Mouse (Mus musculus): ENCODE results near the gene Gmeb1. TPM values are rescaled to one million over a fixed set of nuclear protein-coding genes. Genes with fewer than 3 reads are reported as not detected.
"Not testable (repeated sequence)": the region's sequence is repeated elsewhere in the genome, so short reads cannot be mapped to it uniquely, and the experiment has no call there.

Gmeb1 gene
- polyA plus RNA-seq (2015; fragmentation: Nextera tagmentation; extraction: Ambion mirVana): 32.8 and 43.6 TPM in 2 replicates

DNA sequence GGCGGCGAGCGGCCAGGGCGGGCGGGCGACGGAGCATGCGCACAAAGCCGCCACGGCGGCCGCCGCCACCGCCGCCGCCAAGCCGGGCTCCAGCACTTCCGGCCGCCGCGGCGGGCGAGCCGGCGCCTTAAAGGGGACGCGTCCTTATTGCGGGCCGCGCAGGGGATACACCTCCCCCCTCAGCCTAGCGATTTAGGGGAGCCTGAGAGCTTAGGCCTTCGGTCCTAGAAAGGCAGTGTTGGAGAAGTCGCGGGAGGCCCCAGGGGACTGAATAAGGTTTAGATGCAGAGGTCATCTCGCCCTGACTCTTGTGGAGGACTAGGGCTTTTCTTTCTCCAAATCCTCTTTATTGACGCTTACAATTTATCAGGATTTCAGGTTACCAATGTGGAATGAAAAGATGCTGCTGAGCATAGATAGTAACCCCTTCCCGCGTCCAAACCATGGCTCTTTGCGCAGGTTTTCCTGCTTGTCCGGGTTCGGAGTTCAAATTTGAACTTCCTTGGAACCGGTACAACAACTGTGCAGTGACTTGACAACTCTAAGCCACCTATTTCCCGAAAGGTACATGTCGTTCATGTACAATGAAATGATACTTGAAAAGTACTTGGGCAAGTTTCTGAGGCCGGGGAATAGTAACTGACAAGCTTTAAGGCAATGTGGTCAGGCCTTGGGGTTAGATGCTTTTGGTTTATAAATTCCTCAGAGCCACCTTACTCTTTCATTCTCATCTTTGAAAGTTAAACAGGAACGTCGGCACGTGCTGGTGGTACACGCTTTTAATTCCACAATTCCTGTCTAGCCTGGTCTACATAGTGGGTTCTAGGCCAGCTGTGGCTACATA lies at the start of gene Gmeb1:
Gene Gmeb1, minus strand, starts transcription at position 89 of the 844 bp plus-strand sequence.
- peak; percentile 82 for DNase-seq (ENCODE audit: low spot score)

GRCm38 (mm10) chr4:132309849-132310472 lies 48.6 kb upstream of the Gmeb1 start:
- DNase-seq (ENCODE audit: low spot score): peak; percentile 81

DNA sequence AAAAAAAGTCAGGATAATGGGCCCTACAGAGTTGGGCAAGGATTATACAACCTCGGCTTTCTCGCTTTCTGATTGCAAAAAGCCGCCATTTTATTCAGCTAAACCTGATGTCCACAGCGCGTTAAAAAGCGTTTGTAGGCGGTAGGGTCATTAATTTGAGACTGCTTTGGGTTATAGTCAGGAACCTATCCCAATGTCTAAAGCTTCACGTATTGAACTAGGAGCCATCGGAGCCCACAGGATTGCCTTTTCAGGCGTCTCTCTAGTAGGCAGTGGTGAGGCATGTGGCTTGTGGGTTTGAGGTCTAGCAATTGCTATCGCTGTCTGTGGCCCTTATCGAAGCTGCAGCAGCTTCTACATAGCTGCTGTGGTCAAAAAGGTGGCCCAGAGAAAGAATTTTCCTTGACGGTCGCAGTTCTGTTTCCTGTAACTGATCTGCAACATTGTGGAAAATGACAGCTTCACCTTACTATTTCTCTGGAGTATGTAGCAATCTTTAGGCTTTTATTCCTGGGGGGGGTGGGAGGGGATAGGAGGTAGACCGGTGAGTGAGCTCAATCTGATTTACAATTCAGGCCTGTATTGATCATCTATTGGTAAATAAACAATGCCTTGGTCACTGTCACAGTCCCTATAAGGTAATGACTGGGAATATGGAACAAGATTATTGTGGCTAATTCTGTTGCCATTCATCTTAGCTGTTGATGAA lies 47.9 kb upstream of the Gmeb1 start:
- DNase-seq (ENCODE audit: low spot score): no peak

DNA sequence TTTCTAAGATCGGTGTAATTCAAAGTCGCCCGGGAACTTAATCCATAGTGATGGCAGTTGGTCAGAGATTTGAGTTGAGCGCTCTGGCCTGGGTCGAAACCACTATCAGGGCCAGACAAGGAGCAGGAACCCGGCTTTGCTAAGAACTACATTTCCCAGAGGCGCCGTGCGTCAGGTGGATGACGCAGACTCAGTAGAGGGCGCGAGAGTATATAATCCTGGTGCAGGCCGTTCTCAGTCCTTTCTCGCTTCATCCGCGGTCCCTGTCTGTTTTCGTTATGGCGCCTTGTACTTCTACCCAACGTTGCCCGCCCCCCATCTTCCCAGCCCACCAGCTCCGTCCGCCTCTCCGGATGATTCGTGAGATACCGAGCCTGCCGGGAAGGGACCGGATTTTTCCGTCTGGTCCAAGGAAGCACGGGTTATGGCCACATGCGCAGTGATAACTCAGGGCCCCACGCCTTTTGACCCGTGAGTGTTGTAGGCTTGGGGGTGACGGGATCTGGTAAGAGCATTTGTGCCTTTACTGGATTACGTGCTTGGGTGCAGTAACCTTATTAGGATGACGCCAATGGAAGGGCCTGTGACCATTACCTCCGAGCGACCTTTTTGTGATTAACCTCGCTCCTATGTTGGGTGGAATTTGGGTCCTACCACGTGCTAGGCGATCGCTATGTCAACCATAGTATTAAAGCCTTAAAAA lies 47.2 kb upstream of the Gmeb1 start:
- peak; percentile 90 for DNase-seq (ENCODE audit: low spot score)

- no peak for DNase-seq (ENCODE audit: low spot score)
Measured at GRCm38 (mm10) chr4:132306004-132306403, 44.6 kb upstream of the Gmeb1 start.

GRCm38 (mm10) chr4:132305276-132305675 lies 43.9 kb upstream of the Gmeb1 start:
- DNase-seq (ENCODE audit: low spot score): no peak

DNA sequence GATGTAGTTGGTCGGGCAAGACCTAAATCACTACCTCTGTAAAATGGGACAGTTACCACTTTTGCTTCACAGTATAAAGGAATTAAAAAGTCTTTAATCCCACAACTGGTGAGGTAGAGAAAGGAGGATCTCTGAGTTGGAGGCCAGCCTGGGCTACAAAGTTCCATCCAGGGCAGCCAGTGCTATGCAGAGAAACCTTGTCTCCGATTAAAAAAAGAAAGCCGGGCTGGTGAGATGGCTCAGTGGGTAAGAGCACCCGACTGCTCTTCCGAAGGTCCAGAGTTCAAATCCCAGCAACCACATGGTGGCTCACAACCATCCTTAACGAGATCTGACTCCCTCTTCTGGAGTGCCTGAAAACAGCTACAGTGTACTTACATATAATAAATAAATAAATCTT lies 42.1 kb upstream of the Gmeb1 start:
- DNase-seq (ENCODE audit: low spot score): not testable (repeated sequence)

DNA sequence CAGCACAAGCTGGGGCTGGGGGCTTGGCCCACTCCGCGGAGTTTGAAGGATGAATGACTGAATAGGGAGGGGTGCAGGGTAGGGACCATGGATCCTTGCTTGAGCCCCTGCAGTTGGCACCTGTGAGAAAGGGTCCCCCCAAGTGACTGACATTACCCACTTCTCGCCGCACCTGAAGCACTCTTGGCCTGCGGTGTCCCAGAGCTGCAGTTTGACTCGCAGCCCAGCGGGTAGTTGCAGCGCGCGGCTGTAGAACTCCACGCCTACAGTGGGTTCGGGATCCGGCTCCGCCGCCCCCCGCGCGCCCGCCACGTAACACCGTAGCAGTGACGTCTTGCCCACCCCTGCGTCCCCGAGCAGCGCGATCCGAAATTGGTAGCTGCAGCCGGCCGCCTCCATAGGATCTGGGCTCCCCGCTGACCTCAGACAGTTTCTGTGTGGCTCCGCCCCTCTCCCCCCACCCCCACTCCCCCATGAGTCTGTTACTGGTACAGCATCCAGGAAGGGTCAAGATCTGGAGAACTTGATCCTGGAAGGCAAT lies 41.6 kb upstream of the Gmeb1 start, which contains the start of gene Rab42:
Gene Rab42, minus strand, starts transcription at position 447 of the 541 bp plus-strand sequence.
- DNase-seq (ENCODE audit: low spot score): peak; percentile 68

- peak; percentile 32 for DNase-seq (ENCODE audit: low spot score)
Measured at GRCm38 (mm10) chr4:132301965-132302938, 40.9 kb upstream of the Gmeb1 start.

DNA sequence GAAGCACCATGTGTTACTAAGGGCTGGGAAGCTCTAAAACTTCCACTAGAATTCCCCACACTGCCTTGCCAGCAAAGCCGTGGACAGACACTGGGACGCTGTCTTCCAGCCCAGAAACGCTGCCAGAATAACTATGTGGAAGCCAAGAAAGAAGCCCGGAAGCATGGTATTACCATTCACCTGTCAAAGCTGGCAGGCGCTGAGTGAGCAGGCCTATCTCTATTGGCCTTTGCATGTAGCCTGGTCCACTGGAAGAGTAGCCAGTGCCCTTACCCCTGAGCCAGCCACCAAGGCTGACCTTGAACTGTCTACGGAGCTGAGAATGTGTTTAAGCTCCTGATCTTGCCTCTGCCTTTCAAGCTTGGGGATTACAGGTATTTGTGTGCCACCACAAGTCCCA lies 40.1 kb upstream of the Gmeb1 start:
- DNase-seq (ENCODE audit: low spot score): no peak

DNA sequence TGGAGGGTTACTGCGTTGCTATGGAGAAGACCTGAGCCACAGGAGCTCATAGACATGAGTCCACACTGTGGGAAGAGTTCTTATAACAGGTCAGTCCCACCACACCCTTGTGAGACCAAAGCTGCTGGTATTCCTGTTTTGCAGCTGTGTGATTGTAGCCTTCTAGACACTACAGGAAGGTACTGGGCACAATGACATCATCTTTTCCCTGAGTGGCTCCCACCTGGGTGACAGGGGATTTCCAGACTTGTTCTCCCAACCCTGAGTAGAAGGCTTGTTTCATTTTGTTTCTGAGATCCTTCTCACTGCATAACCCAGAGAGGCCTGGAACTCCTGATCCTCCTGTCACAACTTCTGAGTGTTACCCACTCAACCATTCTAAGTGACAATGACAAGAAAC lies 38.4 kb upstream of the Gmeb1 start:
- DNase-seq (ENCODE audit: low spot score): no peak

DNA sequence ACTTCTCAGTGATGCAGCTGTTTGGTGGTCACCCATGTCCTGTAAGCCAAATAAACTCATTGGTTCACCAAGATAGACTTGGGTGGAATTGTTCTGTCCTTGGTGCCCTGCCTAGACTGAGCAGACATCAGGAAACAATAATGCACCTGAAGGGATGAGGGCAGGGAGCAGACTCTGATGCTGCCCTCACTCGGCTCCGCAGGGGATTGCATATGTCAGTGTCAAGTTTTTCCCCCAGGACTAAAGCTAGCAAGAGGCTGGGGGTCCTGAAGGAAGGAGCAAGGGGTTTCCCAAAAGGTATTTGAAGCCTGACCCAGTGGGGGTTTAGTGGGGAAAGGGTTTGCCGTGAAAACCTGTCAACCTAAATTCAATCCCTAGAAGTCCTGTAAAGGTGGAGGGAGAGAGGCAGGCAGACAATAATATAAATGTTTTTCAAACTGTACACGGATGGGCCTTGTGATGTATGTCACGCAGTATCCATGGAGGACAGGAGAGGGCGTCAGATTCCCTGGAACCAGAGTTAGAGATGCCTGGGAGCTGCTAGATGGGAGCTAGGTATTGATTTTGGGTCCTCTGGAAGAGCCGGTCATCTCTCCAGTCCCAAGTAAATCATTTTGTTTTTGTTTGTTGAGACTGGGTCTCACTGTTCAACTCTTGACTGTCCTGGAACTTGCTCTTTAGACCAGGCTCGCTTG lies 34.4 kb upstream of the Gmeb1 start:
- DNase-seq (ENCODE audit: low spot score): no peak

GRCm38 (mm10) chr4:132293682-132294240 lies 32.4 kb upstream of the Gmeb1 start:
- DNase-seq (ENCODE audit: low spot score): no peak

GRCm38 (mm10) chr4:132292988-132293387 lies 31.6 kb upstream of the Gmeb1 start:
- no peak for DNase-seq (ENCODE audit: low spot score)

DNA sequence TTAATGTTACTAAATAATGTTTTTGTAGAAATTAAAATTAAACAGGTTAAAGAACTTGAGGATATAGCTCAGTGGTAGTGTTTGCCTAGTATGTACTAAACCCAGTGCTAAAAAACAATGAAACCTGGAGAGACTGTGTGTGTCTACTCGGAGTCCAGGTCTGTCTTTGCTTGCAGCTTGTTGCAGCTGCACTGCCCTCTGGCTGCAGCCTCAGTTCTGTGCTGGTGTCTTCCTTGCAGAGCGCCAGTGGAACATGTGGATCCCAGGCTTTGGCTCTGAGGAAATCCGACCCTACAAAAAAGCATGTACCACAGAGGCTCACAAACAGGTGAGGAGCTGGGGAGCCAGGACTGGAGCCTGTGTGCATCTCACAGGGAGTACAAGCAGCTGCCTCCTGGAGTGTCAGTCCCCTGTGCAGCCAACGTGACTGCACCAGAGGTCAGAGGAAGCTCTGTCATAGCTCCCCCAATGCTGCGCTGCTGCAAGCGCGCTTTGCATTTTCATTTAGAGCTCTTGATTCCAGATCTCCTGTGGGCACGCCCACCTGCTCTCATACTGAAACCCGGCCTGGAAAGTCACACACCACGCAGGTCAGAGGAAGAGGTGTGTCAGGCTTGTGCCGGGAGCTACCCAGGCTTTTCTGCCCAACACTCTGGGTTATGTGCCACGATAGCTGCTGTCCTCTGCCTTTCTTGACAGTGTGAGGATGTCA lies 30.4 kb upstream of the Gmeb1 start:
- no peak for DNase-seq (ENCODE audit: low spot score)

DNA sequence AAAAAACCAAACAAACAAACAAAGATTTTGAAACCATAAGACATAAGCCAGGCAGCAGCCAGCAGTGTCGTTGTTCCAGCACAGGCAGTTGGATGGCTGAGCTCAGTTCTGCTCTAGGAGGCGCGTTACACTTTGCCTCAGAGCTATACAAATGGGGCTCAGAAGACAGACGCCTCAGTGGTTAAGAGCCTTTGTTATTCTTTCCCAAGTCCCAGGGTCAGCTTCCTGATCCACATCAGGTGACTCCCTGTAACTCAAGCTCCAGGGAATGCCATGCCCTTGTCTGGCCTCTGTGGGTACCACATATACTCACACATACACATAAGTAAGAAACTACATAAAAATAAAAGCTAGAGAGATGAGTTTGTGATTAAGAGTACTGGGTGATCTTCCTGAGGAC lies 29.7 kb upstream of the Gmeb1 start:
- no peak for DNase-seq (ENCODE audit: low spot score)

DNA sequence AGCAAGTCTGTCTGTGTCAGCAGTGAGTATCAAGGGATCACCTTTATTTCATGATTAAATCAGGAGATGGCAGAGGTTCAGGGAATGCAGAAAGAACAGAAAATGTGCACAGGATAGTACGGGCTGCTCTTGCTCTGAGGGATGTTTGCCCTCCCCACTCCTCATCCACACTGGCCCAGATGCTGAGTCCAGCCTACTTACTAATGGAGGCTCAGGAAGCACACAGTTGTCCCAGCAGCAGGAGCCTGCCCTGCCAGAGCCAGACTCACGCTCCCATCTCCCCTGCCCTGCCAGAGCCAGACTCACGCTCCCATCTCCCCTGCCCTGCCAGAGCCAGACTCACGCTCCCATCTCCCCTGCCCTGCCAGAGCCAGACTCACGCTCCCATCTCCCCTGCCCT lies 27.4 kb upstream of the Gmeb1 start:
- not testable (repeated sequence) for DNase-seq (ENCODE audit: low spot score)

DNA sequence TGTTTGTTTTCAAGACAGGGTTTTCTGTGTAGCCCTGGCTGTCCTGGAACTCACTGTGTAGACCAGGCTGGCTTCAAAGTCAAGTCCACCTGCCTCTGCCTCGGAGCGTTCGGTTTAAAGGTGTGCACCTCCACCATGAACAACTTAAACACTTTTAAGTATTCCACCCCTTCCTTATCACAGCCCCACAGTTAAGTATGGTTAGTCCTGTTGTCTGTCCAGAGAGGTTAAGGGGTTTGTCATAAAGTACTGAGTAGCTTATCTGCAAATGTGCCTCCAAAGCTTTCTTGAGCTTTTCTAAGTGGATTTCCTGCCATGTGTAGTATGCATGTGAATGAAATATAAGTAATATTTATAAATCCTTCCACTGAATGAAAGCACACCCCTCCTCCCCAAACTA lies 14.5 kb upstream of the Gmeb1 start:
- no peak for DNase-seq (ENCODE audit: low spot score)
